Mouse (Mus musculus) liver, postnatal 0 days (tissue): ENCODE data around the gene Dnah9.

Source experiments
- CTCF ChIP-seq: sonication (generic); IDR thresholded peaks from 2 replicates; pipeline ENCODE4 v1.5.1; 2016; ENCODE audit warnings: antibody characterized with exemption, low read depth
- EP300 ChIP-seq: IDR thresholded peaks from 2 replicates; pipeline ENCODE4 v1.6.1; 2016; ENCODE audit warnings: antibody characterized with exemption, low read depth, mild to moderate bottlenecking

- TF ChIP-seq EP300 (no peak), CTCF (peak; percentile 79)
Observed at GRCm38 (mm10) chr11:65820877-65821276, 347.5 kb downstream of the Dnah9 start.
